Mouse (Mus musculus) kidney, adult 2 months (tissue): ENCODE results near the gene Tmem198b.

Experiments used
- CTCF ChIP-seq: fragments of 200-500 bp; conservative IDR thresholded peaks from 2 replicates; pipeline ENCODE4 v1.5.1; 2011; ENCODE audit warnings: low read depth, mild to moderate bottlenecking, control low read depth, low read length, moderate library complexity, mixed read lengths; ENCODE audit not compliant: insufficient read depth, insufficient read length
- POLR2A ChIP-seq: fragments of 200-500 bp; IDR thresholded peaks from one replicate; pipeline ENCODE4 v1.6.1; 2011; ENCODE audit warnings: low read depth, low read length, control low read depth

- TF ChIP-seq CTCF, result peak; percentile 7; the same call in 1 of the 2 replicates
- no peak for TF ChIP-seq POLR2A
These were observed 31.3 kb downstream of the Tmem198b start for GRCm38 (mm10) chr10:128772895-128773294.
